Mouse (Mus musculus): ENCODE measurements around the gene Fubp3. TPM values are rescaled to one million over a fixed set of nuclear protein-coding genes. Genes with fewer than 3 reads are reported as not detected.

Fubp3 gene
- total and polyA plus RNA-seq, 2 experiments from 2014 or later, result 19.3 to 28.4 TPM

DNA sequence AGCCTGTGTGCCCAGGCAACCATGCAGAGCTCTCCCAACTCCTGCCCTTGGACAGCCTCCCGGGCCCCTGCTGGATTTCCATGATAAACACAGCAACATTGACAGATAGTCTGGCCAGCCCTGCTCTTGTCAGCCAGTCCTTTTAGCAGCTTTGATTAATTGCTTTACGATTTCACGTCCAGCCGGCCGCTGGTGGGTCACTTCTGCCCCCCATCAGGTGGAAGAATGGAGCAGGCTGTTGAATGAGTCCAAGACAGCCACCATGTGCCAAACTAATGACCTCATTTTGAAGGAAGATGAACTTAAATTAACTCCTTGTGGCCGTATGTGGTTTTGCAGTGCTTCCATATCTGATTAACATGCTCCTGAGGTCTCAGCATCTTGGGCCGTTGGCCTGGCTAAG lies 37.4 kb downstream of the Fubp3 start:
- WGBS, result 46% methylated on average over 7 of the region's 7 CpGs
- peaks cover 94% of the 10 kb centered on the region for H3K36me3 ChIP-seq (replicated peaks; ENCODE audit: control insufficient read depth, insufficient read depth, low read length)
- H3K9ac ChIP-seq (replicated peaks; ENCODE audit: low read depth, low read length), result no peak overlapping the region
- no peaks in the 10 kb centered on the region for H3K27me3 ChIP-seq (ENCODE audit: control insufficient read depth, insufficient read depth, low read length)
- H3K27ac ChIP-seq (ENCODE audit: low read depth), result no peak overlapping the region
- H3K4me1 ChIP-seq (ENCODE audit: control insufficient read depth, insufficient read depth), result no peaks in the 10 kb centered on the region
- no peak overlapping the region for H3K4me2 ChIP-seq (ENCODE audit: low read depth, low read length)
- H3K4me3 ChIP-seq (ENCODE audit: low read depth, low read length), result no peak overlapping the region
- H3K9me3 ChIP-seq (replicated peaks; ENCODE audit: control insufficient read depth, low read length), result no peaks in the 10 kb centered on the region
- TF ChIP-seq CTCF (IDR thresholded peaks at IDR 0.05; ENCODE audit: low read depth), result no peak
- TF ChIP-seq EP300 (IDR thresholded peaks at IDR 0.05; ENCODE audit: low read depth), result no peak
- ATAC-seq (ENCODE audit: insufficient read depth, low read depth) (no peak), DNase-seq (ENCODE audit: low spot score) (no peak)

DNA sequence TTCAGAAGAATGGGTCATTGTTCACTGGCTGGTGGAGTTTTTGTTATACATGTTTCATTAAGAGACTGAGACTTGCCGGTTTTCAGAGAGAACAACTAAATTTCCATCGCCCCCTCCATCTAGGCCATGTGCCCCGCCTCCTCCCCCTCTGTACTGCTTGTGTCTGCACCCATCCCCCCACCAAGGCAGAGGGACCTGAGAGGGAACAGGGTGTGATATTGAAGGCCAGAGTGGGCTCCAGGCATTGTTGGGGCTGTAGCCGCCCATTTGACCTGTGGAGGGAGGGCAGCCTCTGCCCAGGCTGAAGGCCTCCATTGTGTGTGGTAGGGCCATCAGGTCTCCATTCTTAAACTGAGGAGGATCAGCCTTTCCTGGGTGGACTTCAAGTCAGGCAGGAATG lies 38.5 kb downstream of the Fubp3 start:
- Histone ChIP-seq H3K4me3 (ENCODE audit: low read depth, low read length) (no peak overlapping the region), H3K36me3 (replicated peaks; ENCODE audit: control insufficient read depth, insufficient read depth, low read length) (peaks cover 94% of the 10 kb centered on the region), H3K9me3 (replicated peaks; ENCODE audit: control insufficient read depth, low read length) (no peaks in the 10 kb centered on the region), H3K27ac (ENCODE audit: low read depth) (no peak overlapping the region), H3K9ac (replicated peaks; ENCODE audit: low read depth, low read length) (no peak overlapping the region), H3K27me3 (ENCODE audit: control insufficient read depth, insufficient read depth, low read length) (no peaks in the 10 kb centered on the region), H3K4me2 (ENCODE audit: low read depth, low read length) (no peak overlapping the region), H3K4me1 (ENCODE audit: control insufficient read depth, insufficient read depth) (no peaks in the 10 kb centered on the region)
- ATAC-seq (ENCODE audit: insufficient read depth, low read depth), result no peak
- WGBS, result 86% methylated on average over 4 of the region's 4 CpGs
- TF ChIP-seq EP300 (IDR thresholded peaks at IDR 0.05; ENCODE audit: low read depth) (no peak), CTCF (IDR thresholded peaks at IDR 0.05; ENCODE audit: low read depth) (no peak)
- no peak for DNase-seq (ENCODE audit: low spot score)

DNA sequence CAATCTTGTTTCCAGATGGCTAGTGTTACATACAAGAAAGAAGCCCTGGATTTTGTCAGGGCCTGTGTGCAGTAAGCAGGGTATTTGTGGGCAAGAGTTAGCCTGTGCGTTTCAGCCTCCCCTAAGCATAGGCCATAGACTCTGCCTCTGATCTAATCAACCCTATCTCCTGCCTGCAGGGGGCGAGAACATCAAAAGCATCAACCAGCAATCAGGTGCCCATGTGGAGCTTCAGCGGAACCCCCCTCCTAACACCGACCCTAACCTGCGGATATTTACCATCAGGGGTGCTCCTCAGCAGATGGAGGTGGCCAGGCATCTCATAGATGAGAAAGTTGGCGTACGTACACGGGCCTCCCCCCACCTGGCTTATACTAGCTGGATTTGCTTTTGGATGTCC lies 38.9 kb downstream of the Fubp3 start:
- Histone ChIP-seq H3K9me3 (replicated peaks; ENCODE audit: control insufficient read depth, low read length) (no peaks in the 10 kb centered on the region), H3K27ac (ENCODE audit: low read depth) (no peak overlapping the region), H3K4me1 (ENCODE audit: control insufficient read depth, insufficient read depth) (no peaks in the 10 kb centered on the region), H3K4me2 (ENCODE audit: low read depth, low read length) (no peak overlapping the region), H3K9ac (replicated peaks; ENCODE audit: low read depth, low read length) (no peak overlapping the region), H3K36me3 (replicated peaks; ENCODE audit: control insufficient read depth, insufficient read depth, low read length) (peaks cover 91% of the 10 kb centered on the region), H3K27me3 (ENCODE audit: control insufficient read depth, insufficient read depth, low read length) (no peaks in the 10 kb centered on the region), H3K4me3 (ENCODE audit: low read depth, low read length) (no peak overlapping the region)
- DNase-seq (ENCODE audit: low spot score), result no peak
- no peak for ATAC-seq (ENCODE audit: insufficient read depth, low read depth)
- no peak for TF ChIP-seq EP300 (IDR thresholded peaks at IDR 0.05; ENCODE audit: low read depth)
- TF ChIP-seq CTCF (IDR thresholded peaks at IDR 0.05; ENCODE audit: low read depth), result no peak
- 91% methylated on average over 8 of the region's 8 CpGs for WGBS

DNA sequence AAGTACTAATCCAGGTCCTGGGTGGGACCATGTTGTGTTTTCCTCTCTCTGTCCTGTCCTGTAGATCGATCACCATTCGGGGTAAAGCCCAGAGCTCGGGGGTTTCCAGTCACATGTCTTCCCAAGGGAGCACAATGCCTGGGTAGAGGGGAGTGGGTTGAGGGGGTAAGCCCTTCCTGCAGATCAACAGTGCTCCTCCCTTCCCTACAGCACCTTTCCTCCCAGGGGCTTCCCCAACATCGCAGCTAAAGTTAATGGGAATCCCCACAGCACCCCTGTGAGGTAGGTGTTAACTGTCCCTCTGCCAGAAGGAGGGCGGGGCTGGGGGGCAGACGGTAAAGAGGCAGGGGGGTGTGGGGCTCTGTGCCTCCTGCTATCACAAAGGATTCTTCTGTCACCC lies 40.2 kb downstream of the Fubp3 start:
- Histone ChIP-seq H3K4me3 (ENCODE audit: low read depth, low read length) (no peak overlapping the region), H3K36me3 (replicated peaks; ENCODE audit: control insufficient read depth, insufficient read depth, low read length) (peaks cover 84% of the 10 kb centered on the region), H3K27ac (ENCODE audit: low read depth) (no peak overlapping the region), H3K9ac (replicated peaks; ENCODE audit: low read depth, low read length) (no peak overlapping the region), H3K4me2 (ENCODE audit: low read depth, low read length) (no peak overlapping the region), H3K4me1 (ENCODE audit: control insufficient read depth, insufficient read depth) (no peaks in the 10 kb centered on the region), H3K27me3 (ENCODE audit: control insufficient read depth, insufficient read depth, low read length) (no peaks in the 10 kb centered on the region), H3K9me3 (replicated peaks; ENCODE audit: control insufficient read depth, low read length) (no peaks in the 10 kb centered on the region)
- no peak for ATAC-seq (ENCODE audit: insufficient read depth, low read depth)
- DNase-seq (ENCODE audit: low spot score), result no peak
- 74% methylated on average over 6 of the region's 6 CpGs for WGBS
- no peak for TF ChIP-seq CTCF (IDR thresholded peaks at IDR 0.05; ENCODE audit: low read depth)
- TF ChIP-seq EP300 (IDR thresholded peaks at IDR 0.05; ENCODE audit: low read depth), result no peak

DNA sequence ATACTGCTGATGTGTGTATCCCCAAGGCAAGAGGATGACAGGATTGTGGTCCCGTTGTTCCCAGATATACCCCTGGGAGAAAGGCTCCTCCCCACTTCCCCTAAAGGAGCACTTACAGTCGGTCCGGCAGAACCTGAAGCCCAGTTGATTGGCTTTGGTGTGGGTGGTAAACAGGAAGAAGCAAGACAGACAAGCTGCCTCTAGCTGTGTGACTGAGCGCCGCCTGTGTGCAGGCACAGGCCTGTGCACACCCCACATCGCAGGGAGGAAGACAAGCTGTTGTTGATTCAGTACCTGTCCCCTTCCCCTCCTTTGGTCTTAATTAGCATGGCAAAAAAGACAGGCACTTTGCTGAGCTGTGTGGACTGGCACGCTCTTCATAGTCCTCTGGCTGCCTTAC lies 41.3 kb downstream of the Fubp3 start:
- no peak overlapping the region for H3K27ac ChIP-seq (ENCODE audit: low read depth)
- H3K27me3 ChIP-seq (ENCODE audit: control insufficient read depth, insufficient read depth, low read length), result no peaks in the 10 kb centered on the region
- DNase-seq (ENCODE audit: low spot score), result no peak
- peaks cover 76% of the 10 kb centered on the region for H3K36me3 ChIP-seq (replicated peaks; ENCODE audit: control insufficient read depth, insufficient read depth, low read length)
- H3K9ac ChIP-seq (replicated peaks; ENCODE audit: low read depth, low read length), result no peak overlapping the region
- no peaks in the 10 kb centered on the region for H3K4me1 ChIP-seq (ENCODE audit: control insufficient read depth, insufficient read depth)
- no peak overlapping the region for H3K4me2 ChIP-seq (ENCODE audit: low read depth, low read length)
- WGBS, result 82% methylated on average over 7 of the region's 7 CpGs
- H3K4me3 ChIP-seq (ENCODE audit: low read depth, low read length), result no peak overlapping the region
- no peaks in the 10 kb centered on the region for H3K9me3 ChIP-seq (replicated peaks; ENCODE audit: control insufficient read depth, low read length)
- no peak for ATAC-seq (ENCODE audit: insufficient read depth, low read depth)
- no peak for TF ChIP-seq EP300 (IDR thresholded peaks at IDR 0.05; ENCODE audit: low read depth)
- no peak for TF ChIP-seq CTCF (IDR thresholded peaks at IDR 0.05; ENCODE audit: low read depth)

DNA sequence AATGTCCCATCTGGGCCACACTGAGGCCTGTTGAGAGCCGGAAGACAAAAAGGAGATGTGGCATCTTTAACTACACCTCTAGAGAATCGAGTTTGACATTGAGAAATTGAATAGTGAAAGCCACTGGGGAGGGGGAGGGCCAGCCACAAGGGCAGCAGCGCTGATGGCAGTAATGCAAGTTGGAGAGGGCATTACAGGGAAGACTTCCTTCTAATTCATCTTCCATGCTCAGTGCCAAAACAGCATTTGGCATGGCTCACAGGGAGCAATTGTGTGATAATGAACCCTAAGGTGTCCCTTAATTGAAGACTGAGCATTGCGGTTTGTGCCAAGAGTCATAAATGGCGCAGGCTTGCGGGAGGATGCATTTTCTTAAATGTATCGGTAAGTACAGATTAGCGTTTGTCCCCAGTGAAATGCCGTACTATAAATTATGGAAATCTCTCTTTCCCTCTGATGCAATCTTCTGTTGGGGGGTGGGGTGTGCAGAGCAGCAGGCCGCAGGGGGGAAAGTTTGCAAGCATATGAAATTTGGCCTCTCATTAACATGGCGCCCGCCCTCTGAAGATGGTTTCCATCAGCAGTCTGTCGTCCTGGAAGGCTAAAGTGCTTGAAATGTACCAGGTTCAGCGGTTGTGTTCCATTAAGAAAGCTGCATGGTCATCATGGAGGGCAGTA lies 46.2 kb downstream of the Fubp3 start:
- H3K27me3 ChIP-seq (ENCODE audit: control insufficient read depth, insufficient read depth, low read length), result no peaks in the 10 kb centered on the region
- no peaks in the 10 kb centered on the region for H3K9me3 ChIP-seq (replicated peaks; ENCODE audit: control insufficient read depth, low read length)
- H3K4me3 ChIP-seq (ENCODE audit: low read depth, low read length), result no peak overlapping the region
- H3K4me2 ChIP-seq (ENCODE audit: low read depth, low read length), result no peak overlapping the region
- H3K4me1 ChIP-seq (ENCODE audit: control insufficient read depth, insufficient read depth), result no peaks in the 10 kb centered on the region
- no peak overlapping the region for H3K9ac ChIP-seq (replicated peaks; ENCODE audit: low read depth, low read length)
- 84% methylated on average over 14 of the region's 14 CpGs for WGBS
- ATAC-seq (ENCODE audit: insufficient read depth, low read depth) (no peak), DNase-seq (ENCODE audit: low spot score) (no peak)
- peaks cover 32% of the 10 kb centered on the region for H3K36me3 ChIP-seq (replicated peaks; ENCODE audit: control insufficient read depth, insufficient read depth, low read length)
- H3K27ac ChIP-seq (ENCODE audit: low read depth), result no peak overlapping the region
- TF ChIP-seq CTCF (IDR thresholded peaks at IDR 0.05; ENCODE audit: low read depth) (no peak), EP300 (IDR thresholded peaks at IDR 0.05; ENCODE audit: low read depth) (no peak)
